Mouse (Mus musculus) bone marrow, adult 2 months (tissue): ENCODE results near the gene Fgf10.

ENCODE experiments used
- CTCF ChIP-seq: fragments of 200-500 bp; IDR thresholded peaks from 2 replicates; pipeline ENCODE4 v1.5.1; 2011; ENCODE audit warnings: low read length, control low read depth; ENCODE audit not compliant: control insufficient read depth, insufficient read depth
- POLR2A ChIP-seq: fragments of 200-500 bp; IDR thresholded peaks from 2 replicates; pipeline ENCODE4 v1.6.1; 2011; ENCODE audit warnings: low read depth, mild to moderate bottlenecking, control low read depth, low read length, borderline replicate concordance; ENCODE audit not compliant: control insufficient read depth

GRCm38 (mm10) chr13:118679228-118679627 lies 9.6 kb downstream of the Fgf10 start:
- TF ChIP-seq CTCF (no peak), POLR2A (no peak)
